8 mouse cellular contexts compared by ENCODE assay signal in the genomic region with DNA sequence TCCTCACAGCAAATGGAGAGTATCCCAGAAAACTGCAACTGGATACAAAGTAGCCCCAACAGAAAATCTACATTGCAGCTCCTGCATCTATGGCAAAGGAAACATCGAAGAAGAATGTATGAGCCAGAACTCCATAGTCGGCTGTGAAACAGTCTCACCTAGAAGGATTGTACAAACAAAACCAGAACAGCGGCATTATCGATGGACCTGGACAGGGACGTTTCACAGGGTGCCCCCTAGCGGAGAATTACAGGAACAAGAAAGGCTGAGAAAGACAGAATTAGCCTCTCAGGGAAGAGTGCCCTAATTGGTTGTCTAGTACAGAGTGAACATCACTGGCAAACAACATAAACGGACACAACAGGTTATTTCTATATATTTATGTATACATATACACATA. TPM values are rescaled to one million over a fixed set of nuclear protein-coding genes. Genes with fewer than 3 reads are reported as not detected.
A peak's percentile ranks its signal among the peaks of the same experiment; 100 is the strongest.
DNase-seq lines count a peak whose midpoint lies in the region; ATAC-seq and TF ChIP-seq lines count a peak whose summit lies in the region.

No protein-coding gene starts in this region.

- H3K27me3 ChIP-seq in Patski = no peaks in the 10 kb centered on the region
- H3K27me3 ChIP-seq in kidney, adult 2 months (replicated peaks; ENCODE audit: control insufficient read depth, insufficient read depth, low read length) = no peaks in the 10 kb centered on the region
- H3K27me3 ChIP-seq in liver, adult 2 months (ENCODE audit: control insufficient read depth, insufficient read depth, low read length) = no peaks in the 10 kb centered on the region

- TF ChIP-seq POLR2A in kidney, adult 2 months (IDR thresholded peaks at IDR 0.05; ENCODE audit: low read depth, low read length) = no peak
- TF ChIP-seq POLR2A in liver, adult 2 months (IDR thresholded peaks at IDR 0.05; ENCODE audit: extremely low read depth, insufficient read depth, low read length) = no peak

- H3K27ac ChIP-seq in kidney, adult 2 months (ENCODE audit: insufficient read depth, low read depth, low read length) = no peak overlapping the region
- no peak overlapping the region for H3K27ac ChIP-seq in liver, adult 2 months (replicated peaks; ENCODE audit: insufficient read depth, low read depth, low read length)

- H3K36me3 ChIP-seq in kidney, adult 2 months (ENCODE audit: control insufficient read depth, insufficient read depth, low read length) = no peaks in the 10 kb centered on the region
- H3K36me3 ChIP-seq in liver, adult 2 months (ENCODE audit: control insufficient read depth, insufficient read depth, low read length) = no peaks in the 10 kb centered on the region

- DNase-seq in 3T3-L1 (ENCODE audit: low read depth, low spot score) (peak; percentile 83), Patski (ENCODE audit: low read depth, low spot score) (no peak)
- DNase-seq in kidney, adult 2 months = peak; percentile 73
- DNase-seq in liver, adult 2 months (ENCODE audit: extremely low read depth, low read depth, low spot score) = peak; percentile 71
- peak; percentile 67 for DNase-seq in testis, postnatal 10 days (ENCODE audit: low spot score)

- ATAC-seq in Patski = no peak
- ATAC-seq in common myeloid progenitor, adult 5-6 weeks (replicated peaks; ENCODE audit: low read depth, poor library complexity, severe bottlenecking) = peak; percentile 88
- ATAC-seq in granulocyte monocyte progenitor cell, adult 5-6 weeks (replicated peaks; ENCODE audit: poor library complexity, severe bottlenecking) = peak; percentile 78
- peak; percentile 79 for ATAC-seq in monocyte, adult 5-6 weeks (replicated peaks; ENCODE audit: insufficient number of reproducible peaks, low FRiP score, low TSS enrichment, poor library complexity, severe bottlenecking)

- no peak overlapping the region for H3K9ac ChIP-seq in liver, adult 2 months (ENCODE audit: low read depth, low read length)

- H3K4me3 ChIP-seq in kidney, adult 2 months (ENCODE audit: insufficient read depth, low read depth, low read length) = no peak overlapping the region
- H3K4me3 ChIP-seq in liver, adult 2 months (ENCODE audit: insufficient read depth, low read depth, low read length) = no peak overlapping the region

- no peaks in the 10 kb centered on the region; the same call in 1 of the 2 replicates for H3K4me1 ChIP-seq in kidney, adult 2 months (ENCODE audit: control insufficient read depth, insufficient read depth, low read length)
- peaks cover 3% of the 10 kb centered on the region; the same call in 1 of the 2 replicates for H3K4me1 ChIP-seq in liver, adult 2 months (ENCODE audit: control insufficient read depth, insufficient read depth, low read length)

- POLR2A ChIA-PET in Patski (lab: Charles Lee) = no interaction called here

- H3K79me2 ChIP-seq in liver, adult 2 months (ENCODE audit: control insufficient read depth, insufficient read depth, low read length) = no peaks in the 10 kb centered on the region

- WGBS in kidney, adult 2 months = 3% methylated on average over 7 of the region's 7 CpGs
- under 1% methylated on average over 7 of the region's 7 CpGs for WGBS in liver, adult 2 months

- in situ Hi-C loops in Patski (cut with MboI; ENCODE audit: low pct_unique_long_range_greater_than_20kb) = no loop called here

- CTCF ChIA-PET in Patski (lab: Charles Lee) = interaction anchor here (0.7 to 2.9 kb wide), 23 partner anchors 9 to 270 kb away, joined by 3 to 22 read pairs (median 4); no protein-coding TSS in a partner anchor

- TF ChIP-seq CTCF in Patski (IDR thresholded peaks at IDR 0.05) = peak; percentile 75
- peak; percentile 80 for TF ChIP-seq CTCF in kidney, adult 2 months (conservative IDR thresholded peaks at IDR 0.05; ENCODE audit: insufficient read depth, insufficient read length, low read depth, low read length)
- TF ChIP-seq CTCF in liver, adult 2 months (IDR thresholded peaks at IDR 0.05; ENCODE audit: low read depth, low read length) = peak; percentile 67

RNA-seq across cellular contexts. Expression of a gene that starts 23.9 kb away (rescaled TPM):
- 11.3 TPM for polyA plus RNA-seq in Patski (2021)
- total RNA-seq in common myeloid progenitor, adult 5-6 weeks (2017) = 74.6 and 85.3 TPM in 2 replicates
- 93.0 and 110 TPM in 2 replicates for total RNA-seq in granulocyte monocyte progenitor cell, adult 5-6 weeks (2014; fragmentation: Nextera tagmentation)
- total RNA-seq in granulocyte monocyte progenitor cell, adult 5-6 weeks (2017) = 63.9 and 67.5 TPM in 2 replicates
- 4.2 and 8.0 TPM in 2 replicates for polyA plus RNA-seq in kidney, adult 2 months (2012; rRNA removed)
- 0.74 and 0.87 TPM in 2 replicates for total RNA-seq in liver, adult 2 months (2014; rRNA removed)
- polyA plus RNA-seq in liver, adult 2 months (2012; rRNA removed) = 0.31 and 2.0 TPM in 2 replicates
- total RNA-seq in monocyte, adult 5-6 weeks (2017) = 60.2 to 115 TPM (median 76.1 TPM) in 3 replicates

RNA-seq across cellular contexts. Expression of a gene that starts 32.9 kb away (rescaled TPM):
- polyA plus RNA-seq in Patski (2021) = 148 TPM
- 85.6 and 103 TPM in 2 replicates for total RNA-seq in common myeloid progenitor, adult 5-6 weeks (2017)
- 89.2 and 112 TPM in 2 replicates for total RNA-seq in granulocyte monocyte progenitor cell, adult 5-6 weeks (2014; fragmentation: Nextera tagmentation)
- total RNA-seq in granulocyte monocyte progenitor cell, adult 5-6 weeks (2017) = 84.0 and 92.8 TPM in 2 replicates
- polyA plus RNA-seq in kidney, adult 2 months (2012; rRNA removed) = 24.9 and 30.0 TPM in 2 replicates
- total RNA-seq in liver, adult 2 months (2014; rRNA removed) = 73.9 and 85.1 TPM in 2 replicates
- 22.1 and 22.5 TPM in 2 replicates for polyA plus RNA-seq in liver, adult 2 months (2012; rRNA removed)
- 65.4 to 124 TPM (median 68.3 TPM) in 3 replicates for total RNA-seq in monocyte, adult 5-6 weeks (2017)

Comparison
In these comparisons a context has a peak if more than half of its experiments do, and no peak if none do; other contexts are left out.
1. RNA of a gene that starts 23.9 kb away (total RNA-seq): 63.9 to 110 TPM in granulocyte monocyte progenitor cell, adult 5-6 weeks, 74.6 to 85.3 TPM in common myeloid progenitor, adult 5-6 weeks and 60.2 to 115 TPM in monocyte, adult 5-6 weeks; 0.74 to 0.87 TPM in liver, adult 2 months; every median in the first group is over 10 times any median in the second.
2. Peak in every context shown above with its lines, with median percentiles within 50 percentile points of each other: CTCF ChIP-seq.